Mouse (Mus musculus) hindbrain, embryonic 10.5 days (tissue): ENCODE data around the gene Oaf. TPM values are rescaled to one million over a fixed set of nuclear protein-coding genes. Genes with fewer than 3 reads are reported as not detected.

Source experiments
- DNase-seq: peaks from one replicate; pipeline ENCODE4 v3.0.0-alpha.2; 2017; ENCODE audit warnings: low spot score
- H3K27ac ChIP-seq: fragments of 300-500 bp; sonication (generic); 2 replicates; pipeline ENCODE4 v1.5.1; 2016; ENCODE audit warnings: mild to moderate bottlenecking, moderate library complexity
- H3K27me3 ChIP-seq: fragments of 300-500 bp; sonication (generic); 2 replicates; pipeline ENCODE4 v1.6.1; 2016; ENCODE audit warnings: mild to moderate bottlenecking; ENCODE audit not compliant: poor library complexity, insufficient read depth, severe bottlenecking
- H3K36me3 ChIP-seq: fragments of 300-500 bp; sonication (generic); 2 replicates; pipeline ENCODE4 v1.6.1; 2016; ENCODE audit warnings: mild to moderate bottlenecking, moderate library complexity
- H3K4me1 ChIP-seq: fragments of 300-500 bp; sonication (generic); replicated peaks from 2 replicates; pipeline ENCODE4 v1.6.1; 2016; ENCODE audit warnings: mild to moderate bottlenecking
- H3K4me3 ChIP-seq: fragments of 300-500 bp; sonication (generic); 2 replicates; pipeline ENCODE4 v1.5.1; 2016; ENCODE audit warnings: mild to moderate bottlenecking, moderate library complexity
- H3K9me3 ChIP-seq: fragments of 300-500 bp; sonication (generic); 2 replicates; pipeline ENCODE4 v1.6.1; 2016; ENCODE audit warnings: mild to moderate bottlenecking, moderate library complexity
- WGBS: fragments of 180-500 bp; shearing (Covaris S2); methylation state at CpG from one replicate; pipeline ENCODE4 v1.1.7; 2016; 5-methylcytosine and 5-hydroxymethylcytosine counted together
- polyA plus RNA-seq: library from polyadenylated mRNA; unstranded; fragments of >200 nt; fragmentation: Nextera tagmentation; extraction: Ambion mirVana; gene quantifications from 2 replicates; pipeline ENCODE4 v1.2.1, GENCODE M21; 2016

Gene Oaf
- polyA plus RNA-seq, 1 experiment from 2014 or later, result 43.0 TPM

DNA sequence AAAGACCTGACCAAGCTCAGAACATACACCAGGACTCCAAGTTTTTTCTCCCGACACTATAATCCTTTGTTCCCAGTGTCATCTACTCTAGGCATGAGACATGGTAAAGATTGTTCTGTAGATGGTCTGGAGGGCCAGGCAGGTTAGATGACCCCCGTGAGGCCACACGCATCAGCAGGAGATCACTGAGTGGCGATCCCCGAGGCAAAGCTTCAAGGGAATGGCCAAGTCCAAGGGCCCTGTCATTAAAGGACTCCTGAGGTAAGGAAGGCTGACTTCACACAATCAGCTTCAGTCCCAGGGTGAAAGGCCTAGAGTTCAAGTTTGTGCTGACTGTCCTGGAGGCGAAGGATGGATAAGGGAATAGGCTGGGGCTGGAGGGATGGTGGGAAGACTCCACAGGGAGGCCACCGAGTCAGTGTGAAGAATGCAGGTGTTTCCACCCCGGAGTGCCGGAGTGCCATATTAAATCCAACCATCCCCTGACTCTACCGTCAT, 10.3 kb downstream of the Oaf start:
- H3K27me3 ChIP-seq, result no peaks in the 10 kb centered on the region
- WGBS, result 91% methylated on average over 10 of the region's 10 CpGs
- H3K4me3 ChIP-seq, result no peak overlapping the region
- H3K4me1 ChIP-seq, result peaks cover 67% of the 10 kb centered on the region
- no peaks in the 10 kb centered on the region for H3K9me3 ChIP-seq
- no peak overlapping the region for H3K27ac ChIP-seq
- H3K36me3 ChIP-seq, result no peaks in the 10 kb centered on the region
- no peak for DNase-seq

DNA sequence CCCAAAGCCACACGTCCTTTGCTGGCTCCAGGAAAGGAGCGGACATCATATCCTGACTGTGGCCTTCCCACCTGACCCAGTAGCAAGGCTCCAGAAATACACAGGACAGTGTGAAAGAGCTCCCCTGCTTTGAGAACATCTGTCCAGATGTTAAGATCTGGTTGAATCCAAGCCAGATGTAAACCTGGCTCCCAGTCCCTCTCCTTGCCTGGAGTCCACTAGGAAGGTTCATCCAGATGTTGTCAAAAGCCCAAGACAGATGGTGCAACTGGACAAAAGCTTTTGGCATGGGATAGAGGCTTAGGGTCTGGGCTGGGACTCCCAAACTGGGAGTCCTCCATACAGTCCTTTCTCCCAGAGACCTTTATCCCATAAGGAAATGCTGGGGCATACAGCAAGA, 11.0 kb downstream of the Oaf start:
- H3K27ac ChIP-seq, result no peak overlapping the region

DNA sequence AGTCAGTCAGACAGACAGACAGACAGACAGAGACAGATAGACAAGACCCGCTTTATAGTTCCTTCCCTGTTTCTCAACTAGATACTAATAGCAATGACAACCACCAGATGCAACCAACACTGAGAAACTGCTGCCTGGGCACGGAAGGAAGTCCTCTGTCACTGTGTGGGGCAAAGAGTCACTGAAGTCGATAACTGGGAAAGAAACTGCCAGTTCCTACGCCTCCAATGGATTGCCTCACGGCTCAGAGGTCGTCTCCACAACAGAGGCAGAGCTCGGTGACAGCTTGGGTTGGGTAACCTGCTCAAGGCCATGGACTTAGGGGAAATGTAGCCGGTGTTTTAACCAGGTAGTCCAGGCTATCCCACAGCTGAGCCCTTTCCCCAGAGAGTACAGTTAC, 12.1 kb downstream of the Oaf start:
- 85% methylated on average over 8 of the region's 8 CpGs for WGBS
- H3K9me3 ChIP-seq, result no peaks in the 10 kb centered on the region
- peaks cover 51% of the 10 kb centered on the region for H3K4me1 ChIP-seq
- H3K27ac ChIP-seq, result no peak overlapping the region
- DNase-seq, result no peak
- no peaks in the 10 kb centered on the region for H3K27me3 ChIP-seq
- H3K36me3 ChIP-seq, result peaks cover 1% of the 10 kb centered on the region; the same call in 1 of the 2 replicates
- no peak overlapping the region for H3K4me3 ChIP-seq

More for the DNA sequence above, 11.0 kb downstream of the Oaf start:
- 88% methylated on average over 2 of the region's 2 CpGs for WGBS
- Histone ChIP-seq H3K27me3 (no peaks in the 10 kb centered on the region), H3K4me3 (no peak overlapping the region), H3K9me3 (no peaks in the 10 kb centered on the region), H3K4me1 (peaks cover 63% of the 10 kb centered on the region), H3K36me3 (no peaks in the 10 kb centered on the region)
- no peak for DNase-seq

DNA sequence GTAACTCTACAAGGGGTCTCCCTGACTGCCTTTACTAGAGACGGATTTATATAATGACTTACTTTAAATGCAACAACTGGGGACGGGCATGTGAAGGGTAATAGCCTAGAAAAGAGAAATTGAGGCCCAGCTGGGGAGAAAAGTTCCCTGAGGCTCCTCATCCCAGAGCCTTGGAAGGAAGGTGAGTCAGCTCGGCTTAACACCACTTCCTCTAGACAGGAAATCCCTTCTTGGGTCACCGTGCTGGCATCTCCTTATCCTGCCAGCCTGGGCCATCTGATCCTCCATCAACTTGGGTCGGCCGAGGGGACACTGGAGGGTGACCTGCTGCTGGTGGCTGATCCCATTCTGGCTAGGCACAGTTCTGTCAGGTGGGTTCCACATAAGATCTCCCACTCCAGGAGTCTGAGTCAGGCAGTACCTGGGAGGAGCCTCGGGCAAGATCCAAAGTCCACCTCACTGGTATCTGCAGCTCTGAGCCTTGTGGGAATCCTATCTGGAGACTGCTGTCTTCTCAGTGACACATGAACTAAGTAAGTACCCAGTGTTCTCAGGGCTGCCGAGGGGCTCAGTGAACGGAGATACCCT, 13.0 kb downstream of the Oaf start:
- Histone ChIP-seq H3K27me3 (no peaks in the 10 kb centered on the region; the same call in 1 of the 2 replicates), H3K36me3 (peaks cover 6% of the 10 kb centered on the region; the same call in 1 of the 2 replicates), H3K4me1 (peaks cover 48% of the 10 kb centered on the region), H3K27ac (no peak overlapping the region), H3K9me3 (no peaks in the 10 kb centered on the region), H3K4me3 (no peak overlapping the region)
- no peak for DNase-seq
- WGBS, result 80% methylated on average over 9 of the region's 9 CpGs

DNA sequence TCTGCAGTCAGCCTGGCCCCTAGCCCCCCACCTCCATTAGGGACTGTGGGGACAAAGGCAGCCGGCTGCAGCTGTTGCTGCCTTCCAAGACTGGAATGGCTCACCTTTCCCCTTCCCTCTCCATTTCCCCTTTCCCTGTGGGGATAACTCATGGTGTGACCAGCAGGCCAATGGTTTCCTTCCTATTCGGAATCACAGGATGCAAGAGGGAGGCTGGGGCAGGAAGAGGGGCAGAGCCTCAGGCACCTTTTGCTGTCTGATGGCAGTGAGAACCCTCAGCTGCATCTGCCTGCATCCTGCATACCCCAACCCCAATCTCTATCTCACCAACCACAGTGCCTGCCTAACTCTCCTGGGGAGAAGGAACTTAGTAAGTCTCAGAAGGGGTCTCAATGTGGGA, 14.2 kb downstream of the Oaf start:
- Histone ChIP-seq H3K9me3 (no peaks in the 10 kb centered on the region), H3K36me3 (peaks cover 6% of the 10 kb centered on the region; the same call in 1 of the 2 replicates), H3K4me1 (peaks cover 36% of the 10 kb centered on the region), H3K4me3 (no peak overlapping the region), H3K27ac (peak overlapping the region; percentile 60; the same call in 1 of the 2 replicates), H3K27me3 (no peaks in the 10 kb centered on the region; the same call in 1 of the 2 replicates)
- DNase-seq, result no peak
- 46% methylated on average over 2 of the region's 2 CpGs for WGBS

DNA sequence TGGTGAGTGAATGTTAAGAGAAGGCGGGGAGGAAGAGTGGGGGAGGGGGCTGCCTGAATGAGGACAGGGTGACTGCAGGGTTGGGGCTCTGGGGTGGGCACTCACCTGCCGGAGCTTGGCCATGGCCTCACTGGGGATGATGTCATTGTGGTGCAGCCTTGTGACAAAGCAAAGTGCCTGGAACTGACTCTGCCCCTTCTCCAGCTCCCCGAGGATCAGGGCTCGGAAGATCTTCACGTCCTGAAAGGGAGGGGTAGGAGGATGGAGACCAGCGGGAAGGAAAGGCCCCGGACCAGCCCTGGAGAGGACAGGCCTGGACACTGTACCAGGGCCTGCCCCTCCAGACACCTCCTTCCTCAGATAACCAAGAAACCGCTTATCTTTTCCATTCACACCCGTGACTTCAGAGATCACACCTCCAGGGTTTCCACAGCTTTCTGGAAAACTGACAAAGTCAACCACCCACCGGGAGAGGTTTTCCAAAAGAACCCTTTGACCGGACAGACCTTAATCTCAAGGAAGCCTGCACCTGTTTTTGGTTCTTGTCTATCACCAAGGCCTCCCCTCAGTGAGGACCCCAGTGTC, 14.8 kb downstream of the Oaf start:
- WGBS, result 55% methylated on average over 11 of the region's 11 CpGs
- Histone ChIP-seq H3K27ac (peak overlapping the region; percentile 60; the same call in 1 of the 2 replicates), H3K4me1 (peaks cover 30% of the 10 kb centered on the region), H3K36me3 (peaks cover 6% of the 10 kb centered on the region; the same call in 1 of the 2 replicates), H3K9me3 (no peaks in the 10 kb centered on the region), H3K27me3 (no peaks in the 10 kb centered on the region; the same call in 1 of the 2 replicates), H3K4me3 (no peak overlapping the region)
- DNase-seq, result no peak

DNA sequence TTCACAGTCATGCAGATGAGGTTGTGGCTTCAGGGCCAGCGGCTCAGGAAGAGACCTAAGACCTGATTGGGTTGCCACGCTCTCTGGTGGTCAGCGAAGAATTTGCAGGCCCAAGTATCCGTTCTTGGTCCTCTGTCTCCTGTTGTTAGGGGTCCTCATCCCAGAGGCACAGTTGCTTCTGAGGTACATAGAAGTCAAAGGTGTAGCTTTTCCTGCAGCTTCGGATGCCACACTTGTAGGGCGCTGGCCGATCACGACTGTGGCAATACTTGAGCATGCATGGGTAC, 17.3 kb downstream of the Oaf start:
- peaks cover 25% of the 10 kb centered on the region for H3K4me1 ChIP-seq
- peak; percentile 57 for DNase-seq
- WGBS, result 32% methylated on average over 8 of the region's 8 CpGs
- no peaks in the 10 kb centered on the region for H3K9me3 ChIP-seq
- H3K27me3 ChIP-seq, result no peaks in the 10 kb centered on the region; the same call in 1 of the 2 replicates
- H3K36me3 ChIP-seq, result peaks cover 6% of the 10 kb centered on the region; the same call in 1 of the 2 replicates
- no peak overlapping the region for H3K4me3 ChIP-seq
- no peak overlapping the region for H3K27ac ChIP-seq

DNA sequence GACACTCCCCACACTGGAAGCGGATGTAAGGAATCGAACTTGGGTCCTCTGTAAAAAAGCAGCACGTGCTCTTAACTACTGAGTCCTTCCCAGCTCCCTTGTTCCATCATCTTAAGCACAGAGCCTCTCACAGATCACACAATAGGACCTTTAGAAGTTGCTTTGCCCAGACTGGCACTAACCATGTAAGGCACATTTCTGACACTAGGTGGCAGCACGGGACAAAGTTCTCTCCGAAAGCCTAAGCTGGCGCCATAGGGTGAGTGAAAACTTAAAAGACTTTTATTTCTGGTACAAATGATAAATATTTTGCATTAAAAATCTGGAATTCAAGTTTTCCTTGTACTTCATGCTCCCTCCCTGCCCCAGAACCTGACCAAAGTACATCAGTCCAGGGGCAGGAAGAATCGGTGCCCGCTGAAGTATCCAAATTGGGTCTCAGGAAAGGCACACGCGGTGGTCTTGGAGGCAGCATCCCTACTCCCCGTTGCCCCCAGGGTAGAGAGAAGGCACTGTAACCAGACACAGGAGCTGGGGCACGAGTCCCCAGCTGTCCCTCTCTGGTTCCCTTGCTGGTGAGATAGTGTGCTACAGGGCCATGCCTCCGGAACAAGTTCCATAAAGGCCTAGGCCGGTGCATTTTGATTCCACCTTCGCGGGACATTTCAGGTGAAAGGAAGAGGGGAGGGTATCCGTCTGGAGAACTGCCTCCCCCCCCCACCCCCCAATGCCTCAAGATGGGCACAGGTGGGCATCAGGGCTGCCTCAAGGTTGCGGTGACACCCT, 17.9 kb downstream of the Oaf start:
- Histone ChIP-seq H3K36me3 (peaks cover 6% of the 10 kb centered on the region; the same call in 1 of the 2 replicates), H3K27ac (peak overlapping the region; percentile 74), H3K4me3 (no peak overlapping the region; the same call in 1 of the 2 replicates), H3K27me3 (no peaks in the 10 kb centered on the region; the same call in 1 of the 2 replicates), H3K4me1 (peaks cover 25% of the 10 kb centered on the region), H3K9me3 (no peaks in the 10 kb centered on the region)
- peak; percentile 87 for DNase-seq
- WGBS, result 30% methylated on average over 18 of the region's 18 CpGs

DNA sequence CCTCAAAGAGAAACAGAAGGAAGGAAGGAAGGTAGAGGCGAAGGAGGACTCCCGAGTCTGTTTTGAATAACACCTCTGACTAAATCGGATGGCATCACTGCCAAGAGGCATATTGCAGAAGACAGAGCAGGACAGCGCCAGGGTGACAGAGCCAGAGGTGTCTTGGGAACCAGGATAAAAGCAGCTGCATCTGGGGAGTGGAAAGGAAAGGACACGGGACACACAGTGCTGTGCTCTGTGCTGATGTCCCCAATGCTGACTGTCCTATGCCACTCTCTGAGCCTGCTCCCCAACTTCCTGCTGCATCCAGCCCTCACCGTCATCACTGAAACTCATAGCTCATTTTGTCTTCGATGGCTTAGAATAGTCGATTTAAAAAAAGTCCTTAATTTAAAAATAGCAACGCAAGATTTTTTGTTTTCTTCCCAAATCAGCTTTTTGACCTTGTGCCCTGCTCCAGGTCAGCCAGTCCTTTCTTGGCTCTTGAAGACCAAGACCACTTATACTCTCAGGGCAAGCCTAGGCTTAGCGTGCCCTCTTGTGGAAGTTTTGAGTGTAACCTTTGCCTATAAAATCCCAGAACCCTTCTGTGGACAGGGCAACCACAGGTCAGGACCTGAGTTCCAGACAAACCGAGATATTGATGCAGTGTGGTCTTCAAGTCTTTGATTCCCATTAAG, 28.8 kb downstream of the Oaf start:
- peaks cover 53% of the 10 kb centered on the region for H3K27me3 ChIP-seq
- no peaks in the 10 kb centered on the region for H3K9me3 ChIP-seq
- H3K27ac ChIP-seq, result 0 out of 2 replicates have a peak overlapping the region, but pooled peaks have one; percentile 69
- DNase-seq, result peak; percentile 70
- H3K4me1 ChIP-seq, result peaks cover 20% of the 10 kb centered on the region
- H3K4me3 ChIP-seq, result no peak overlapping the region
- WGBS, result 27% methylated on average over 11 of the region's 11 CpGs
- H3K36me3 ChIP-seq, result no peaks in the 10 kb centered on the region

DNA sequence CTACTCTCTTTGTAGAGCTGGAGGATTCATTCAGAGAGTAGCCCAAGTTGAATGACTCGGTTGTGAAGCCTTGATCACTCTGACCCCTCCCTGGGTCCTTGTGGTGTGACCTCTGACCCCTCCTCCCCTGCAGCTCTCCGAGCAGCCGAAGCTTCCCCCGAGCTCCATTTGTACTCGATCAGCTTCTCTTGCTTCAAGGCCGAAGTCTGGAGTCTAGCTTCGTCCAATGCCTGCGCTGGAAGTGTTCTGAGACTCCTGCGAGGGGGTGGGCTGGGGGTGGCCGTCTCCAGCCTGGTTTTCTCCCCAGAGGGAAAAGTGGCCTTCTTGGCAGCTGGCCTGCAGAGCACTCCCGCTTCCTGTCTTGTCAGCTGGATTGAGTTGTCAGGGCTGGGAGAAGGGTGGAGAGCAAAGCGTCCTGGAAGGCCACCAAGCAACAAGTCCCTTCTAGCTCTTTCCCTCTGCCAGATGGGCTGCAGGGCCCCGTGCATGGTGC, 29.5 kb downstream of the Oaf start, which contains the start of gene Pou2f3:
Pou2f3 (minus strand) TSS at position 180 of the 493 bp plus-strand sequence.
- Histone ChIP-seq H3K9me3 (no peaks in the 10 kb centered on the region), H3K36me3 (no peaks in the 10 kb centered on the region), H3K27ac (peak within 1 kb of the TSS; percentile 69), H3K4me3 (peak within 1 kb of the TSS; percentile 36), H3K4me1 (peaks cover 27% of the 10 kb centered on the region), H3K27me3 (peaks cover 60% of the 10 kb centered on the region)
- peak; percentile 71 for DNase-seq
- WGBS, result 2% methylated on average over 13 of the region's 13 CpGs

DNA sequence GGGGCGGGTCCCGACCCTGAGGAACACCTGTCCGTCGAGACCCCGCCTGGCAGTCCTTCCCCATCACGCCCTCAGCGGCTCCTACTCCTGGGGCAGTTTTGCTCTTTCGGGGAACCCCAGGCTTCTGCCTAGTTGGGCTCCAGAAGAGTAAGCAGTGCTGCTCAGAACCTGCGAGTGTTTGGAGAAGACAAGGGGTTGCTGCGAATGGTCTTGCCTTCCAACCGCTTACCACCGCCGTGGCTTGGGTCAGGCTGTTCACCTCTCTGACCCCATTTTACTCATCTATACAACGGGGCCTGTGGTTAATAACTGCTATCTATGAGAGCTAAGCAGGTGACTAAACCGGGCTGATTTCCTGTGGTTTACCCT, 33.7 kb downstream of the Oaf start:
- Histone ChIP-seq H3K36me3 (no peaks in the 10 kb centered on the region), H3K9me3 (no peaks in the 10 kb centered on the region), H3K4me3 (peak overlapping the region; percentile 46), H3K27ac (no peak overlapping the region; the same call in 1 of the 2 replicates), H3K4me1 (peaks cover 35% of the 10 kb centered on the region), H3K27me3 (peaks cover 84% of the 10 kb centered on the region)
- DNase-seq, result no peak
- WGBS, result 2% methylated on average over 15 of the region's 15 CpGs

DNA sequence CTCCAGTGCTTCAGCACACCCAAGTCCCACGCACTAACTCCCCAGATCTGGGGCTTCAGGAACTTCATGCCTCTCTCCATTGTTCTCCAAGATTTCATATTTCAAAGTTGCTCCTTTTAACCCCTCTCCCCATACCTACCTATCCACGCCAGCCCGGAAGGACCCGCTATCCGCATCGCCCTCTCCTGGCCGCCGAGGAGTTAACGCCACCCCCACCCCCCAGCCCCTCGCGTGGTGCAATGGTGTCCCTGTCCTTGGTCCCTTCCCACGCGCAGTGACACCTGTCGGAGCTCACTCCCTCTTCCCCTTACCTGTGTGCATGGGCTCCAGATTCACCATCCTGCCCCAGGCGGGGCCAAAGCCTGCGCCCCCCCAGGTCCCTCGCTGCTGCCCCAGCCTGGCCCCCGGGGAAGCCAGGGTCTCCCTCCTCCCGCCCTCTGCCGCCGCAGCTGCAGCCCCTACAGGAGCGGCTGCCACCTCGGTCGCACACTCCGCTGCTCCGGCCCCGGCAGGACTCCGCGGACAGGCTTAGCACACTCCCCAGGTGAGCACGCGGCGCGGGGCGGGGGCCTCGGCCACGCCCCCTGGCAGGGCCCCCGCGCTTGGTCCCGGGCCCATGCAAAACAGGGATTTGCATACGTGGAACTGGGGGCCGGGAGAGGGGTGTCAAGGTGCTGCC, 34.2 kb downstream of the Oaf start:
- Histone ChIP-seq H3K27ac (no peak overlapping the region; the same call in 1 of the 2 replicates), H3K27me3 (peaks cover 90% of the 10 kb centered on the region), H3K36me3 (no peaks in the 10 kb centered on the region), H3K9me3 (no peaks in the 10 kb centered on the region), H3K4me1 (peaks cover 30% of the 10 kb centered on the region), H3K4me3 (peak overlapping the region; percentile 46)
- no peak for DNase-seq
- WGBS, result 1% methylated on average over 41 of the region's 41 CpGs
